Mouse (Mus musculus): ENCODE results near the gene Lama1. TPM values are rescaled to one million over a fixed set of nuclear protein-coding genes. Genes with fewer than 3 reads are reported as not detected.
"Not testable (repeated sequence)": the region's sequence is repeated elsewhere in the genome, so short reads cannot be mapped to it uniquely, and the experiment has no call there.

The Lama1 gene
- polyA plus RNA-seq, 1 experiment from 2014 or later: 1.4 TPM

DNA sequence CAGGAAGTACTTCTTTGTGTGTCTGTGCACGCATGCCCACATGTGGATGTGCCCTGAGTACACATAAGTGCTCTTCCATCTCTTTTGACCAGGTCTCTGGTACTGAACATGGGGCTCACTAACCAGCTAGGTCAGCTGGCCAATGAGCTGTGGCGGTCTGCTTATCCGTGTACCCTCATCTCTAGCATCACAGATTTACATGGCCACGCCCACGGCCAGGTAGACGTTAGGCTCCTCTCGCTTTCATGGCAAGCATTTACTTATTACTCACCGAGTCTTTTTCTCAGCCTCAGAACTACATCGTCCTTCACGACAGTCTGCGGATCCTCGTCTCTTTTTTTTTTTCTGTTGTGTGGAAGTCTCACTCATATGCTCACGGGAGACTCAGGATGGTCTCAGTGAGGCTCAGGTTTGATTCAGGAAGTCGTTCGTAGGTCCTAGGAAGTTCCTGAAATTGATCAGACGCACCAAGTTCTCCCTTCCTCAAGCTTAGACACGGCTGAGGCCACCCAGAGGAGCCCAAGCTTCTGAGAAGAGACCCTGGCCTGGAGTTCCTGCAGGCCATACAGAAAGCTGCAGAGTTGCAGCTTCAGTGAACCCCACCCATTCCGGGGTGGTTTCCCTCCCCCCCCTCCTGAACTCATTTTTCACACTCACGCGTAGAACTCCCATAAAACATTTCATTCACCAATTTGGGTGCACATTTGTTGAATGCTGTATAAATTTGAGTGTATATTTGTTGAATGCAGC lies 139.3 kb downstream of the Lama1 start:
- ChIA-PET CTCF (interaction anchor here (1.3 to 3.2 kb wide), 3 partner anchors 56 to 185 kb away, joined by 3 to 25 read pairs (median 14); no protein-coding TSS in a partner anchor), POLR2A (no interaction called here)
- no peak for ATAC-seq
- in situ Hi-C loops (cut with MboI; ENCODE audit: low pct_unique_long_range_greater_than_20kb): no loop called here
- DNase-seq (ENCODE audit: low read depth, low spot score): no peak
- TF ChIP-seq CTCF (IDR thresholded peaks at IDR 0.05): no peak
- no peaks in the 10 kb centered on the region for H3K27me3 ChIP-seq

GRCm38 (mm10) chr17:67837351-67838090 lies 140.5 kb downstream of the Lama1 start:
- in situ Hi-C loops (cut with MboI; ENCODE audit: low pct_unique_long_range_greater_than_20kb): no loop called here
- CTCF ChIA-PET: interaction anchor here (0.7 to 3.2 kb wide), 16 partner anchors 10 to 209 kb away, joined by 3 to 25 read pairs (median 3); no protein-coding TSS in a partner anchor

GRCm38 (mm10) chr17:67838948-67839347 lies 141.9 kb downstream of the Lama1 start:
- no peak for DNase-seq (ENCODE audit: low read depth, low spot score)
- no peak for ATAC-seq
- H3K27me3 ChIP-seq: no peaks in the 10 kb centered on the region
- ChIA-PET POLR2A (no interaction called here), CTCF (interaction anchor here (1.4 to 3.2 kb wide), 4 partner anchors 17 to 187 kb away, joined by 3 to 25 read pairs (median 12); no protein-coding TSS in a partner anchor)
- TF ChIP-seq CTCF (IDR thresholded peaks at IDR 0.05): no peak
- in situ Hi-C loops (cut with MboI; ENCODE audit: low pct_unique_long_range_greater_than_20kb): no loop called here

More at GRCm38 (mm10) chr17:67837351-67838090, 140.5 kb downstream of the Lama1 start:
- ATAC-seq (peak; percentile 86), DNase-seq (ENCODE audit: low read depth, low spot score) (peak; percentile 20)
- TF ChIP-seq CTCF (IDR thresholded peaks at IDR 0.05): peak; percentile 75
- no peaks in the 10 kb centered on the region for H3K27me3 ChIP-seq
- POLR2A ChIA-PET: no interaction called here

DNA sequence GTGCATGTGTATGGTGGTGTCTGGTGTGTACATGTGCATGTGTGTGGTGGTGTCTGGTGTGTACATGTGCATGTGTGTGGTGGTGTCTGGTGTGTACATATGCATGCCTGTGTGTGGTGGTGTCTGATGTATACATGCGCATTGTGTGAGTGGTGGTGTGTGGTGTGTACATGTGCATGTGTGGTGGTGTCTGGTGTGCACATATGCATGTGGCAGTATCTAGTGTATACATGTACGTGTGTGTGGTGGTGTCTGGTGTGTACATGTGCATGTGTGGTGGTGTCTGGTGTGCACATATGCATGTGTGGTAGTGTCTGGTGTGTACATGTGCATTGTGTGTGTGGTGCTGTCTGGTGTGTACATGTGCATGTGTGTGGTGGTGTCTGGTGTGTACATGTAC lies 144.4 kb downstream of the Lama1 start:
- in situ Hi-C loops (cut with MboI; ENCODE audit: low pct_unique_long_range_greater_than_20kb); DNase-seq (ENCODE audit: low read depth, low spot score); ATAC-seq; POLR2A ChIA-PET; H3K27me3 ChIP-seq; CTCF ChIA-PET: not testable (repeated sequence)

- no peak for TF ChIP-seq CTCF (IDR thresholded peaks at IDR 0.05)
- in situ Hi-C loops (cut with MboI; ENCODE audit: low pct_unique_long_range_greater_than_20kb): no loop called here
- POLR2A ChIA-PET: interaction anchor here (0.6 to 0.7 kb wide), 2 partner anchors 992 to 1270 kb away, joined by 3 to 7 read pairs; no protein-coding TSS in a partner anchor
- CTCF ChIA-PET: interaction anchor here (0.6 to 1.0 kb wide), 3 partner anchors 13 to 304 kb away, joined by 3 read pairs; no protein-coding TSS in a partner anchor
- H3K27me3 ChIP-seq: no peaks in the 10 kb centered on the region
- DNase-seq (ENCODE audit: low read depth, low spot score) (no peak), ATAC-seq (no peak)
Measured at GRCm38 (mm10) chr17:67861080-67861630, 164.1 kb downstream of the Lama1 start.

GRCm38 (mm10) chr17:67861744-67862535 lies 164.9 kb downstream of the Lama1 start:
- TF ChIP-seq CTCF (IDR thresholded peaks at IDR 0.05): peak; percentile 87
- in situ Hi-C loops (cut with MboI; ENCODE audit: low pct_unique_long_range_greater_than_20kb): no loop called here
- POLR2A ChIA-PET: interaction anchor here (0.6 kb wide), 1 partner anchor 991 kb away, joined by 7 read pairs; no protein-coding TSS in a partner anchor
- peak; percentile 78 for ATAC-seq
- CTCF ChIA-PET: interaction anchor here (1.0 kb wide), 1 partner anchor 14 kb away, joined by 3 read pairs; no protein-coding TSS in a partner anchor
- H3K27me3 ChIP-seq: no peaks in the 10 kb centered on the region
- DNase-seq (ENCODE audit: low read depth, low spot score): no peak

- ATAC-seq (no peak), DNase-seq (ENCODE audit: low read depth, low spot score) (no peak)
- ChIA-PET POLR2A (no interaction called here), CTCF (interaction anchor here (0.6 to 1.8 kb wide), 3 partner anchors 11 to 312 kb away, joined by 3 to 6 read pairs (median 3); no protein-coding TSS in a partner anchor)
- in situ Hi-C loops (cut with MboI; ENCODE audit: low pct_unique_long_range_greater_than_20kb): no loop called here
- TF ChIP-seq CTCF (IDR thresholded peaks at IDR 0.05): no peak
- H3K27me3 ChIP-seq: no peaks in the 10 kb centered on the region
Measured at GRCm38 (mm10) chr17:67864363-67864762, 167.3 kb downstream of the Lama1 start.

- POLR2A ChIA-PET: no interaction called here
- DNase-seq (ENCODE audit: low read depth, low spot score) (no peak), ATAC-seq (no peak)
- in situ Hi-C loops (cut with MboI; ENCODE audit: low pct_unique_long_range_greater_than_20kb): no loop called here
- H3K27me3 ChIP-seq: no peaks in the 10 kb centered on the region
- CTCF ChIA-PET: interaction anchor here (1.0 to 1.8 kb wide), 3 partner anchors 11 to 312 kb away, joined by 3 to 6 read pairs (median 4); no protein-coding TSS in a partner anchor
- no peak for TF ChIP-seq CTCF (IDR thresholded peaks at IDR 0.05)
Measured at GRCm38 (mm10) chr17:67864912-67865311, 167.9 kb downstream of the Lama1 start.

GRCm38 (mm10) chr17:67866026-67866425 lies 169.0 kb downstream of the Lama1 start:
- no peak for TF ChIP-seq CTCF (IDR thresholded peaks at IDR 0.05)
- ATAC-seq (no peak), DNase-seq (ENCODE audit: low read depth, low spot score) (no peak)
- POLR2A ChIA-PET: interaction anchor here (0.6 kb wide), 1 partner anchor 338 kb away, joined by 5 read pairs; no protein-coding TSS in a partner anchor
- H3K27me3 ChIP-seq: no peaks in the 10 kb centered on the region
- in situ Hi-C loops (cut with MboI; ENCODE audit: low pct_unique_long_range_greater_than_20kb): no loop called here
- CTCF ChIA-PET: interaction anchor here (1.1 to 1.3 kb wide), 2 partner anchors 13 to 300 kb away, joined by 3 to 4 read pairs; no protein-coding TSS in a partner anchor

Data from Patski (cell line).